Mouse (Mus musculus) gonadal fat pad, adult 2 months (tissue): Measurements from ENCODE around the gene Rpl21. TPM values are rescaled to one million over a fixed set of nuclear protein-coding genes. Genes with fewer than 3 reads are reported as not detected.

ENCODE experiments used
- DNase-seq: peaks from one replicate; pipeline ENCODE4 v3.0.0-alpha.2; 2012; ENCODE audit warnings: low read depth
- polyA plus RNA-seq: library from polyadenylated mRNA; depleted of rRNA; stranded (reverse); fragments of >200 nt; gene quantifications from 2 replicates; pipeline ENCODE4 v1.2.3, GENCODE M21; 2012; rRNA removed

The Rpl21 gene
- polyA plus RNA-seq = 88.2 and 114 TPM in 2 replicates

- peak; percentile 68 for DNase-seq
Measured at GRCm38 (mm10) chr5:146832769-146833448, at the start of gene Rpl21. Rpl21 (plus strand) TSS chr5:146832890.

DNA sequence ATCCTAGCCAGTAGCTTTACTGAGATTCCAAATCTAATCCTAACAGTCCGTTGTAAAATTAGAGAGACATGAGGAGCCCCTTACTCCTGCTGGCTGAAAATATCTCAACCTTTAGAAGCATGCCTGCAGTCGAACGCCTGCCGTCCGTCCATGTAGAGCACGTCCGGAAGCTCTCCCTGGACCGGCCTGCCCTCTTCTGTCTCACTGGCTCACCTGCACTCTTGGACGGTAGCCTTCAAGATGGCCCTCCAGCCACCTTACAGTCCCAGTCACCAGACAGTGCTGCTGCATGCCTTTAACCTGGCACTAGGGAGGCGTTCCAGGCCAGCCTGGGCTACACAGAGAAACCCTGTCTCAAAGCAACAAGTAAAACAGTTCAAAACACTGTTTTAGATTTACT, 49.4 kb upstream of the Rpl21 start:
- DNase-seq = no peak

GRCm38 (mm10) chr5:146783891-146784290, 48.8 kb upstream of the Rpl21 start:
- no peak for DNase-seq

DNA sequence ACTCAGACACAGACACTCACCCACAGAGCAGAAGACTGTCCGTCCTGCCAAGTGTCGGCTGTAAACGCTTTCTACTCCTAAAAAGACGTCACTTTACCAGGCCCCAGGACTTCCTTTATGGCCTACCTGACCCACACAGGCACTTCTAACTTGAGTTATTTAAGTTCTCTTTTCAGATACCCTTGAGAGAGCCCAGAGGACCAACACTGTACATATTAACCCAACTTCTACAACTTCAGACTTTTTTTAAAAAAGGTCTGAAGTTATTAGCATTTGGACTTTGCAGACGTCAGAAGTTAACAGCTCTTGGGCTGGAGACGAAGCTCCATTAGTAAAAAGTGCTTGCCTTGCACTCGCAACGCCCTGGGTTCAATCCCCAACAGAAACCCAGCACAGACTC, 46.6 kb upstream of the Rpl21 start:
- DNase-seq = no peak

GRCm38 (mm10) chr5:146789413-146789812, 43.3 kb upstream of the Rpl21 start:
- DNase-seq = no peak

GRCm38 (mm10) chr5:146790944-146791343, 41.7 kb upstream of the Rpl21 start:
- DNase-seq = peak; percentile 62

DNA sequence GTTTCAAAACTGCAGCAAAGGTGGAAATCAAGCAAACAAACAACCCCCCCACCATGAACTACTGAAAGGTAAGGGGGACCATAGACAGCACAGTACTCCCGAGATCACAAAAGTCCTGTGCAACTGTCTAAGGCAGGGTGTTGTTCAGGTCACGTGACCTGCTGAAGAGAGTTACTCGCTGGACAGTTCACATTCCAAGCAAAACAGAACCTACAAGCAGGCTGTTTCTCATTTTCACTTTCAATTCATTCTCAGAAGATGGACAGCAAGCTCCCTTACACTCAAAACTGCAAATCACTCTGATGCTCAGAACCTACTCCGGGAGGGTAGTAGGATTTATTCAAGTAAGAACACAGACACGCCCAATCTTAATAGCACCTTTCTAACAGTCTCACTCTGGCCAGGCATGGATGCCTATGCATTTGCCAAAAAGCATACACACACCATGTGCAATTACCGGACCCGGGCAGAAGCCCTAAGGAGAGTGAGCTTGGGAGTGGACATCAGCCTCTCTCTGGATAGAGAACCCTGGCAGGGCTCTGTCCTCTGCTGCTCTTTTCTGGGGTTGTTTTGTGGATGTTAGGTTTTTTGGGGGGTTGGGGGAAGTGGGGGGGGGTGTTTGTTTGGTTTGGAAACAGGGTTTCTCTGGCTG, 40.4 kb upstream of the Rpl21 start:
- DNase-seq = no peak

GRCm38 (mm10) chr5:146793630-146794083, 39.0 kb upstream of the Rpl21 start:
- no peak for DNase-seq

DNA sequence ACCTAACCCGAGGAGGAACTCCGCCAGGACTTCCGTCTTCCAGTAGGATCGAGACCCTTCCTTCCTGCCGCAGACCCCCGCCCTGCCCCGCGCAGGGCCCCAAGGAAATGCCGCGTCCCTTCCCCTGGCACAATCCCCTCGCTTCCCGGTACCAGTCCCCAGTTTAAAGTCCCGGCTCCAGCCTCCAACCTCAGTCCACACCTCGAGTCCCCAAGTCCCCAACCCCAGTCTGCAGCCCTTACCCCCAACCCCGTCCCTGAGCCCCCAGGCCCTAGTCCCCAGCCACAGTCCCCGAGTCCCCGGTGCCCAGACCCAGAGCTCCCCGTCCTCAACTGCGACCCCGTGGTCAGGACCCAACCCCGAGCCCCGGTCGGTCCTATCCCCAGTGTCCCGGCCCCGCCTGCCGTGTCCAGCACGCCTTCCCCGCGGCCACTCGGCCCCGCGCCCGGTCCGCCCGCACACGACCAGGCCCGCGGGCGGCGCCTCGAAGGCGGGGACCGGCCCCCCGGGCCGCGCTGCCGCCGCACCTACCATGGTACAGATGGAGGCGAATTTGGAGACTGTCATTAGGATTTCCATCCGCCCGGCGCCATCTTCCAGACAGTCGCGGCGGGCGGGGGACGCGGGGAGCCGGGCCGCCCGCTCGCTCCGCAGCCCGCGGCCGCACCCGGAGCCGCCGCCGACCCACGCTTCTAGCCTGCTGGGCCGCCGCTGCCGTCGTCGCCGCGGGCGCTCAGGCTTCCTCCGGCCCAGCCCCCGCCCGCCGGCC, 38.4 kb upstream of the Rpl21 start:
- no peak for DNase-seq

GRCm38 (mm10) chr5:146794853-146795252, 37.8 kb upstream of the Rpl21 start, which contains the start of gene Usp12:
Usp12 (minus strand) TSS chr5:146795006.
- peak; percentile 41 for DNase-seq

GRCm38 (mm10) chr5:146795728-146796127, 37.0 kb upstream of the Rpl21 start:
- no peak for DNase-seq

- DNase-seq = no peak
Measured at GRCm38 (mm10) chr5:146798031-146798430, 34.7 kb upstream of the Rpl21 start.

DNA sequence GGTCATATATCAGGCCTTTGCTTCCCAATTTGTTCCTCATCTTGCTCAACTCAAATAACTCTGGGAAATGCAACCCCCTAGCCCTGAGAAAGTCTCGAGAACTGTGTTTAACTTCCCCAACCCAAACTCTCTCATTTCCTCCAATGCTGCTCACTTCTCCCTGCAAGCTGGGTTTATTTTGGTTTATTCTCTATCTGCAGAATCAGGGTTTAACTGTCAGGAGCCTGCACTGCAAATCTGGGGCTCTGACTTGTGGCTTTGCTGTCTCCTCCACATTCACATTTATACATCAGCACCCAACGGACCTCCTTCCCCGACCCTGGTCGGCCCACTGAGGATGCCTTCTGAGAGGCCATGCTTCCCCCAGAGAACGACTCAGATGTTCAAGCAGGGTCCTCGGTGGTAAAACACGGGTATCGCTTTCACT, 26.7 kb upstream of the Rpl21 start:
- no peak for DNase-seq

DNA sequence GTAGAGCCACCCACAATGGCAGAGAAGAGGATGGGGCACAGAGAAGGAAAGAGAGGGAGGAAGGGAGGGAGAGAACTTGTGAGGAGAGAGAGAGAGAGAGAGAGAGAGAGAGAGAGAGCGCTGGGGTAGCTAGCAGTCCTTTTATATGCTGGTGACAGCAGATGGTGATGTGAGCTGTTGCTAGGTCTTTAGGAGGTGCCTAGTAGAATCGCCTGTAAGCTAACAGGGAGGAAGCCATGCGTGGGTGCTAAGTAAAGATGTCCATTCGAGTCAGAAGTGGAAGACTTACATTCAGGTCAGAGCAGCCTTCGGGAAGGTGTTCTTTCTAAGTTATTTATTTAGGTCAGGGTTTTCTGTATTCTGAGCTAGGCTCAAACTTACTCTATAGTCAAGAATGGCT, 22.7 kb upstream of the Rpl21 start:
- no peak for DNase-seq

DNA sequence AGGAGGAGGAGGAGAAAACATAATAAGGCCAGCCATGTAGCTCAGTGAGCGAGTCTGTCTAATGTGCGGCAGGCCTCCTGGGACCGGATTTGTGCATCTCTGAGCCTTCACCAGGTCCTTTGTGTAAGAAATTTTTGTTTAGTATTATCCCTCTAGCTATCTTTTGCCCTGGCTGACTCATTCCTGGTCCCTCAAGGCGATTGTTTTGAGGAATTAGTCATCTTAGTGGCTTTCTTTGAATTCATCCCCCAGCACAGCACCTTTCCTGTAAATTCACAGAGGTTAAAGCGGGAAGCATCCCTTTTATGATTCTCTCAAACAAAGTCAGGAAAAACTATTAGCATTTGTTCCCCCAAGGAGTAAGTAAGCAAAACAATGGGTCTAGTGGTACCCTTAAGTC, 19.8 kb upstream of the Rpl21 start:
- DNase-seq = no peak

GRCm38 (mm10) chr5:146813421-146813820, 19.3 kb upstream of the Rpl21 start:
- DNase-seq = no peak

- DNase-seq = no peak
Measured at GRCm38 (mm10) chr5:146815394-146815793, 17.3 kb upstream of the Rpl21 start.

GRCm38 (mm10) chr5:146817583-146817982, 15.1 kb upstream of the Rpl21 start:
- DNase-seq = no peak

GRCm38 (mm10) chr5:146818906-146819623, 13.6 kb upstream of the Rpl21 start:
- DNase-seq = no peak

- no peak for DNase-seq
Measured at GRCm38 (mm10) chr5:146823005-146823404, 9.7 kb upstream of the Rpl21 start.

DNA sequence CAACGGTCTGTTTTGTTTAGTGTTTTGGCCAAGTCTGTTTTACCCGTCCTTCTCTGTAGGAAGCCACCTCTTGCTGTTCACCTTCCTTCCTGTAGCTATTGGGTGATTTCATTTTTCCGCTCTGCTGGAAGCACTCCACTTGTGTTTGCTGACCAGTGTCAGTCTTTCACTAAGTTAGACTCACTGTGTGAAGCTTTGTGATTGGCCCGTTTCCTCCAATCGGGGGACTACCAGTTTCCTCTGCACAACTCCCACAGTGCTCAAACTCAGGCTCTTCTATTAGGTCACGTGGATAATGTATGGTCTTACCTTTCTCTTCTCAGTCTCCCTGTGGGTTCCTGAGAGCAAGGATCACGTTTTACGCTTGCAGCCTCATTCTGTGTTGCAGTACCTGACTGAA, 3.2 kb upstream of the Rpl21 start:
- no peak for DNase-seq

- DNase-seq = no peak
Measured at GRCm38 (mm10) chr5:146832435-146832768, 288 bp upstream of the Rpl21 start.
